Mouse (Mus musculus): ENCODE measurements around the gene Gm49322. TPM values are rescaled to one million over a fixed set of nuclear protein-coding genes. Genes with fewer than 3 reads are reported as not detected.

Gene Gm49322
- total RNA-seq, 2 experiments from 2014 or later, result 0.15 to 0.54 TPM

- ATAC-seq (ENCODE audit: poor library complexity, severe bottlenecking), result no peak
These were observed 44.6 kb downstream of the Gm49322 start for GRCm38 (mm10) chr10:80650392-80650791.

- ATAC-seq (ENCODE audit: poor library complexity, severe bottlenecking), result no peak
These were observed 47.4 kb downstream of the Gm49322 start for GRCm38 (mm10) chr10:80653156-80653720.

- ATAC-seq (ENCODE audit: poor library complexity, severe bottlenecking), result no peak
These were observed 49.0 kb downstream of the Gm49322 start for GRCm38 (mm10) chr10:80654866-80655265.

GRCm38 (mm10) chr10:80655406-80656129 is 49.7 kb downstream of the Gm49322 start:
- no peak for ATAC-seq (ENCODE audit: poor library complexity, severe bottlenecking)

GRCm38 (mm10) chr10:80656130-80656862 is 50.5 kb downstream of the Gm49322 start:
- ATAC-seq (ENCODE audit: poor library complexity, severe bottlenecking), result peak; percentile 90

GRCm38 (mm10) chr10:80656863-80657623 is 51.2 kb downstream of the Gm49322 start, which contains the start of gene Btbd2:
TSS of gene Btbd2 (minus strand) at chr10:80657071.
- no peak for ATAC-seq (ENCODE audit: poor library complexity, severe bottlenecking)

GRCm38 (mm10) chr10:80658194-80658840 is 52.5 kb downstream of the Gm49322 start:
- ATAC-seq (ENCODE audit: poor library complexity, severe bottlenecking), result no peak

GRCm38 (mm10) chr10:80658841-80659202 is 53.0 kb downstream of the Gm49322 start:
- peak; percentile 50 for ATAC-seq (ENCODE audit: poor library complexity, severe bottlenecking)

GRCm38 (mm10) chr10:80659213-80659612 is 53.4 kb downstream of the Gm49322 start:
- ATAC-seq (ENCODE audit: poor library complexity, severe bottlenecking), result no peak

- ATAC-seq (ENCODE audit: poor library complexity, severe bottlenecking), result no peak
These were observed 55.3 kb downstream of the Gm49322 start for GRCm38 (mm10) chr10:80661149-80661548.

- peak; percentile 22; the same call in 1 of the 2 replicates for ATAC-seq (ENCODE audit: poor library complexity, severe bottlenecking)
These were observed 57.8 kb downstream of the Gm49322 start for GRCm38 (mm10) chr10:80663485-80664196.

- peak; percentile 58 for ATAC-seq (ENCODE audit: poor library complexity, severe bottlenecking)
These were observed 58.6 kb downstream of the Gm49322 start for GRCm38 (mm10) chr10:80664197-80665015.

- ATAC-seq (ENCODE audit: poor library complexity, severe bottlenecking), result no peak
These were observed 59.2 kb downstream of the Gm49322 start for GRCm38 (mm10) chr10:80665016-80665380.

Other genes with a start within 250 kb of the Gm49322 start
- not detected in 2 replicates for gene Plk5, start 249.6 kb upstream of the Gm49322 start, total RNA-seq (2015)
- not detected in 2 replicates for gene Plk5, start 249.6 kb upstream of the Gm49322 start, total RNA-seq (2017)
- 2.4 and 2.6 TPM in 2 replicates for gene Mex3d, start 218.4 kb upstream of the Gm49322 start, total RNA-seq (2015)
- gene Mex3d, start 218.4 kb upstream of the Gm49322 start, total RNA-seq (2017), result 2.6 and 5.0 TPM in 2 replicates
- 38.8 and 40.6 TPM in 2 replicates for gene Mbd3, start 206.5 kb upstream of the Gm49322 start, total RNA-seq (2015)
- 39.8 and 40.0 TPM in 2 replicates for gene Mbd3, start 206.5 kb upstream of the Gm49322 start, total RNA-seq (2017)
- 107 and 108 TPM in 2 replicates for gene Uqcr11, start 199.2 kb upstream of the Gm49322 start, total RNA-seq (2015)
- 122 and 129 TPM in 2 replicates for gene Uqcr11, start 199.2 kb upstream of the Gm49322 start, total RNA-seq (2017)
- gene Tcf3, start 172.4 kb upstream of the Gm49322 start, total RNA-seq (2015), result 17.2 and 20.3 TPM in 2 replicates
- gene Tcf3, start 172.4 kb upstream of the Gm49322 start, total RNA-seq (2017), result 22.4 and 24.2 TPM in 2 replicates
- gene Onecut3, start 111.2 kb upstream of the Gm49322 start, total RNA-seq (2015), result not detected in 2 replicates
- gene Onecut3, start 111.2 kb upstream of the Gm49322 start, total RNA-seq (2017), result not detected in 2 replicates
- not detected in 2 replicates for gene Atp8b3, start 66.9 kb upstream of the Gm49322 start, total RNA-seq (2015)
- gene Atp8b3, start 66.9 kb upstream of the Gm49322 start, total RNA-seq (2017), result not detected in 2 replicates
- gene Rexo1, start 44.5 kb upstream of the Gm49322 start, total RNA-seq (2015), result 35.9 and 41.5 TPM in 2 replicates
- 19.4 and 19.9 TPM in 2 replicates for gene Rexo1, start 44.5 kb upstream of the Gm49322 start, total RNA-seq (2017)
- 2.6 and 3.3 TPM in 2 replicates for gene Klf16, start 28.7 kb upstream of the Gm49322 start, total RNA-seq (2015)
- 3.9 and 5.3 TPM in 2 replicates for gene Klf16, start 28.7 kb upstream of the Gm49322 start, total RNA-seq (2017)
- 64.8 and 82.1 TPM in 2 replicates for gene Abhd17a, start 15.7 kb upstream of the Gm49322 start, total RNA-seq (2015)
- gene Abhd17a, start 15.7 kb upstream of the Gm49322 start, total RNA-seq (2017), result 21.7 and 31.6 TPM in 2 replicates
- 16.9 and 22.3 TPM in 2 replicates for gene Scamp4, start 3.1 kb upstream of the Gm49322 start, total RNA-seq (2015)
- 4.8 and 11.4 TPM in 2 replicates for gene Scamp4, start 3.1 kb upstream of the Gm49322 start, total RNA-seq (2017)
- 0.91 and 1.1 TPM in 2 replicates for gene Adat3, start 3.1 kb upstream of the Gm49322 start, total RNA-seq (2015)
- 3.8 TPM in 1 of 2 replicates, not detected in the other for gene Adat3, start 3.1 kb upstream of the Gm49322 start, total RNA-seq (2017)
- gene Csnk1g2, start 16.8 kb downstream of the Gm49322 start, total RNA-seq (2015), result 34.5 and 46.0 TPM in 2 replicates
- 127 and 144 TPM in 2 replicates for gene Csnk1g2, start 16.8 kb downstream of the Gm49322 start, total RNA-seq (2017)
- gene Btbd2, start 51.0 kb downstream of the Gm49322 start, total RNA-seq (2015), result 8.4 and 10.3 TPM in 2 replicates
- gene Btbd2, start 51.0 kb downstream of the Gm49322 start, total RNA-seq (2017), result 16.5 and 30.1 TPM in 2 replicates
- gene Mknk2, start 72.1 kb downstream of the Gm49322 start, total RNA-seq (2015), result 53.5 and 61.1 TPM in 2 replicates
- 63.3 and 74.8 TPM in 2 replicates for gene Mknk2, start 72.1 kb downstream of the Gm49322 start, total RNA-seq (2017)
- 61.8 and 72.0 TPM in 2 replicates for gene Mob3a, start 96.0 kb downstream of the Gm49322 start, total RNA-seq (2015)
- gene Mob3a, start 96.0 kb downstream of the Gm49322 start, total RNA-seq (2017), result 65.0 and 77.3 TPM in 2 replicates
- gene Izumo4, start 96.2 kb downstream of the Gm49322 start, total RNA-seq (2015), result 11.3 and 14.2 TPM in 2 replicates
- gene Izumo4, start 96.2 kb downstream of the Gm49322 start, total RNA-seq (2017), result 4.4 and 6.6 TPM in 2 replicates
- gene Ap3d1, start 136.2 kb downstream of the Gm49322 start, total RNA-seq (2015), result 42.6 and 52.4 TPM in 2 replicates
- gene Ap3d1, start 136.2 kb downstream of the Gm49322 start, total RNA-seq (2017), result 48.6 and 62.0 TPM in 2 replicates
- 19.5 and 23.0 TPM in 2 replicates for gene Dot1l, start 149.2 kb downstream of the Gm49322 start, total RNA-seq (2015)
- gene Dot1l, start 149.2 kb downstream of the Gm49322 start, total RNA-seq (2017), result 6.9 and 9.8 TPM in 2 replicates
- gene Sf3a2, start 192.2 kb downstream of the Gm49322 start, total RNA-seq (2015), result 45.8 and 46.6 TPM in 2 replicates
- 13.1 and 20.4 TPM in 2 replicates for gene Sf3a2, start 192.2 kb downstream of the Gm49322 start, total RNA-seq (2017)
- gene Plekhj1, start 192.6 kb downstream of the Gm49322 start, total RNA-seq (2015), result 82.4 and 84.3 TPM in 2 replicates
- gene Plekhj1, start 192.6 kb downstream of the Gm49322 start, total RNA-seq (2017), result 35.5 and 43.5 TPM in 2 replicates
- not detected in 2 replicates for gene Amh, start 199.2 kb downstream of the Gm49322 start, total RNA-seq (2015)
- not detected in 2 replicates for gene Amh, start 199.2 kb downstream of the Gm49322 start, total RNA-seq (2017)
- not detected in 2 replicates for gene Jsrp1, start 207.5 kb downstream of the Gm49322 start, total RNA-seq (2015)
- not detected in 2 replicates for gene Jsrp1, start 207.5 kb downstream of the Gm49322 start, total RNA-seq (2017)
- gene Oaz1, start 220.6 kb downstream of the Gm49322 start, total RNA-seq (2015), result 1,171 and 1,242 TPM in 2 replicates
- 206 and 296 TPM in 2 replicates for gene Oaz1, start 220.6 kb downstream of the Gm49322 start, total RNA-seq (2017)
- not detected in 2 replicates for gene Lingo3, start 238.0 kb downstream of the Gm49322 start, total RNA-seq (2015)
- gene Lingo3, start 238.0 kb downstream of the Gm49322 start, total RNA-seq (2017), result not detected in 2 replicates
- 56.6 and 58.0 TPM in 2 replicates for gene Lsm7, start 249.2 kb downstream of the Gm49322 start, total RNA-seq (2015)
- gene Lsm7, start 249.2 kb downstream of the Gm49322 start, total RNA-seq (2017), result 104 and 130 TPM in 2 replicates
- 10.1 and 10.4 TPM in 2 replicates for gene Sppl2b, start 249.3 kb downstream of the Gm49322 start, total RNA-seq (2015)
- 9.1 and 15.1 TPM in 2 replicates for gene Sppl2b, start 249.3 kb downstream of the Gm49322 start, total RNA-seq (2017)